Mouse (Mus musculus) left cerebral cortex, adult 11 months (tissue): ENCODE results near the gene Efna3.

ENCODE experiments used
- DNase-seq: peaks from one replicate; pipeline ENCODE4 v3.0.0; 2022; ENCODE audit warnings: low spot score

Gene Efna3

DNA sequence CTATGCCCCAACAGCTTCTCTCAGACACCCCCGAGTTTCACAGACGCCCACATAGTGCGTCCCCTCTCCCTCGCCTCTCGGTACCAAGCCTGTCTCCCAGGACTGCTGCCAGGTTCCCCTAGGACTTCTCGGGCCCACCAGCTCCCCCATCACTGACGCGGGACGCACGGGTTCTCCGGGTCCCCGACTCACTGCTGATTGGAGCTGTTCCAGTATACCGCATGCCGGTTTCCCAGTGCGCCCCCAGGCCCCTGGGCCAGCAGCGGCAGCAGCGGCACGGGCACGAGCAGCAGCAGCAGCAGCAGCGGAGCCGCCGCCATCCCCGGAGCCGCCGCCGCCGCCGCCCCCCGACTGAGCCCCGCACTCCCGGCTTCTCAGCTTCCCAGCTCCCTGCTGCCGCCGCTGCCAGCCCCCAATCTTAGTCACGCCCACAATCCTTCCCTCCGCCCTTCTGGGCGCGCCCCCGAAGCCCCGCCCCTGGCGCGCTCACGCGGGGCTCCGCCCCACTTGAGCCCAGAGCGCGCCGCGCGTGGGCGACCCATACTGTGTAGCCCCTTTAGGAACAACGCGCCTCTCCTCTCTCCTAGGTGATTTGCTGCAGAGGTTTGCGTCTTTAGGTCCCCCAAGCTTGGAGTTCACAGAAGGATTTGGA is at the start of gene Efna3:
Gene Efna3, minus strand, starts transcription at position 452 of the 652 bp plus-strand sequence.
- DNase-seq = peak; percentile 88

DNA sequence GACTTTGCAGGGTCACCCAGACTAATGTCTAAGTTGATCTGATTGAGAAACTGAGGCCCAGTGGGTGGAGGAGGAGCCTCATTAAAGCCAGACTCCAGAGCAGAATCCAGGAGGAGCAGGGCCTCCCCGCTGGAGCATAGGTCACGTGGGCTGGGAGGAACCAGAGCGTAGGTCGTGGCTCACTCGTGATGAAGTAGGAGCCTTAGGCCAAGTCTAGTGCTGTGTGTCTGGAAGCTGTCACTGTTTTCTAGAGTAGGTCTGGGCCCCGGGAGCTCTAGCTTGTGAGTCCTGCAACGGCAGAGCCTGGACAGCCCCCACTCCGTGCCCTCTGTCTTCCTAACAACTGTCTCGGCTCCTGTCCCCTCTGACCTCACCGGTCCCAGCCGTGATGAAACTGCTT is 44.6 kb upstream of the Efna3 start:
- no peak for DNase-seq

GRCm38 (mm10) chr3:89365486-89366414 is 43.0 kb upstream of the Efna3 start:
- DNase-seq = no peak

DNA sequence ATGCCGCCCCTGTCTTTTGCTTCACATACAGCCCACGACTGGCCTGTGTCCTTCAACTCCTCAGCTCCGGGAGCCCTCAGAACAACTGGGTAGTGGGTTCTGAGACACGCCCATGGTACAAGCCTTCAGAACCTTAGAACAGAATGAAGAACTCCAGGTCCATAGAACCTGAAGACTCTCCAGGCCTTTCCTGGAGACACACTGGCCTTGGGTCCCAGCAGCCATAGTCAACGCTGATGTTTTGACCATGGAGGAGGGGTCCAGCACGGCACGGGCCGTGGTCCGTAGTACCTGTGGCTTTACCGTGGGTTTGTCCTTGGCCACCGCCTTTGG is 42.4 kb upstream of the Efna3 start, which contains the start of gene Dcst1:
Gene Dcst1, minus strand, starts transcription at position 101 of the 333 bp plus-strand sequence.
- no peak for DNase-seq

- no peak for DNase-seq
Measured at GRCm38 (mm10) chr3:89364631-89365030, 41.9 kb upstream of the Efna3 start.

- DNase-seq = no peak
Measured at GRCm38 (mm10) chr3:89361675-89362074, 38.9 kb upstream of the Efna3 start, which contains the start of gene Dcst2. Gene Dcst2 (plus strand): TSS chr3:89361975.

DNA sequence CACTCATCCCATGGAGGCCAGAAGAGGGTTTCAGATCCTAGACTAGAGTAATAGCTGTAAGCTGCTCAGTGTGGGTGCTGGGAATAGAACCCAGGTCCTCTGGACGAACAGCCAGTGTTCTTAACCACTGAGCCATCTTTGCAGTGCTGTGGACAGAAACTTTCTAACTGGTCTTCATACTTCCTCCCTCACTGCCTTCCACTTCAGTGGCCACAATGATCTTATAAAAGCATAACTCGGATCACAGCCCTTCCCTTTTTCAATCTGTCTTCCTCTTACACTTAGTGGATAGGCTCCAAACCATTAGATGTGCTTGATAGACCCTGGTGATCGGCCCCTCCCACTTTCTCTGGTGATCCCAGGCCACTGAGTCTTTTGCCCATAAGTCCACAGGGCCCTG is 37.5 kb upstream of the Efna3 start:
- no peak for DNase-seq

- DNase-seq = no peak
Measured at GRCm38 (mm10) chr3:89359630-89360029, 36.9 kb upstream of the Efna3 start.

DNA sequence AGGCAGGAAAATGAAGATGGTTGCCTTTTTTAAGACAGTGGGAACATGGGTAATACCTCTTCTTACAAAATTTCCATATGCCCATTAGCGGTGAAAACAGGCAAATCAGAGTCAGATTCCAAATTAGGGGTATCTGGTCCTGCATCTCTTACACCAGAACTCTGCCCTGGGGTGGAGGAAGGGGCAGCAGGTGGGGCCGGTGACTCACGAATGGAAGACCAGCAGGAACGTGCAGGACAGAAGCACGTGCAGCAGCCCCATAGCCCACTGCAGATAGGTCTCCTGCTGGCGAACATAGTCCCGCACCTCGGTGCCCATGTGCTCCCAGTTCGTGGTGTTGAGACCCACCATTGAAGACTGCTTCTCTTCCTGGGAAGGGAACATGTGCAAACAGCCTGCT is 33.3 kb upstream of the Efna3 start:
- DNase-seq = no peak

- DNase-seq = no peak
Measured at GRCm38 (mm10) chr3:89355512-89355902, 32.7 kb upstream of the Efna3 start.

- peak; percentile 83 for DNase-seq
Measured at GRCm38 (mm10) chr3:89354816-89355511, 32.2 kb upstream of the Efna3 start.

DNA sequence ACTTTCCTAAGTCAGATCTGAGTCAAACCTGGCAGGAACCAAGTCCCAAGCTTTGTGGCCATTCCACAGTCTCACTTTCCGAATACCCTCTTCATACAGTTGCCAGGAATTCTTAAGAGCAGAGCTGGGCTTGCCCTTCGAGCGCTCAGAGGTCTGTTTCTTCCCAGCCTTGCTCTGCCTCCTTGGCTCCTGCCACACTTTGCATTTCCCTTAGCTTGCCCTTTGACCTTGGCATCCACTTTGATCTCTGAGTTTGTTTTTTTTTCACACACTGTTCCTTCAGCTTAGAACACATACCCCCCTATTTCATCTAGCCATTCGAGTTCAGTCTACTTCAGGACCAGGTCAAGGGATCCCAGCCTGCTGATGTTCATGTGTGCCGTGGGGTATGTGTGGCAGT is 28.5 kb upstream of the Efna3 start:
- no peak for DNase-seq

DNA sequence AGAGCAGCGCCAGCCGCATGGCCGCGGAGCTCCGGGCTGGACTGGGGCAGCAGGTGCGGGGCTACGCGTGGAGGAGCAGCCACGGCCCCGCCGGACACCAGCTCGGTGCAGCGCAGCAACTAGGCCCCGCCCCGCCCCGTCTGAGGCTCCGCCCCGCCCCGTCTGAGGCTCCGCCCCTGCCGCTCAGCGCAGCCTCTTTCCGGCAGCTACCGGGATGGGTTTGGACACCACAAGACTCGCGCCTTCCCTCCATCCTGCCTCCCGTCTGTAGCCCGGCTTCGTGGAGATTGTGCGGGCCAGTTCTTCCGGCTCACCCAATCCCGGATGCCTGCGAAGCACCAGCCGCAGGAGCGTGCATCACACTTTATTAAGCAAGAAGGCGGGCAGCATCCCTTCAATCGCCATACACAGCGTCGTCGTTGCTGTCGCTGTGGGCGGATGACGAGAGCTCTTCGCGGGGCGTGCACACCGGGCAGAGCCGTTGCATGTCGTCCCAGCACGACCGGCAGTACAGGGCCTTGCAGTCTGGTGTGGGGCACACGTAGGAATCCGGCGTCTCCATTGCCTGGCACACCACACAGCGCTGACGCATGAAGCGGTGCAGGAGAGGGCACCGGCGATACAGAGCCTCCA is 27.2 kb upstream of the Efna3 start, which contains the start of gene Adam15:
Gene Adam15, minus strand, starts transcription at position 128 of the 633 bp plus-strand sequence.
- peak; percentile 85 for DNase-seq

DNA sequence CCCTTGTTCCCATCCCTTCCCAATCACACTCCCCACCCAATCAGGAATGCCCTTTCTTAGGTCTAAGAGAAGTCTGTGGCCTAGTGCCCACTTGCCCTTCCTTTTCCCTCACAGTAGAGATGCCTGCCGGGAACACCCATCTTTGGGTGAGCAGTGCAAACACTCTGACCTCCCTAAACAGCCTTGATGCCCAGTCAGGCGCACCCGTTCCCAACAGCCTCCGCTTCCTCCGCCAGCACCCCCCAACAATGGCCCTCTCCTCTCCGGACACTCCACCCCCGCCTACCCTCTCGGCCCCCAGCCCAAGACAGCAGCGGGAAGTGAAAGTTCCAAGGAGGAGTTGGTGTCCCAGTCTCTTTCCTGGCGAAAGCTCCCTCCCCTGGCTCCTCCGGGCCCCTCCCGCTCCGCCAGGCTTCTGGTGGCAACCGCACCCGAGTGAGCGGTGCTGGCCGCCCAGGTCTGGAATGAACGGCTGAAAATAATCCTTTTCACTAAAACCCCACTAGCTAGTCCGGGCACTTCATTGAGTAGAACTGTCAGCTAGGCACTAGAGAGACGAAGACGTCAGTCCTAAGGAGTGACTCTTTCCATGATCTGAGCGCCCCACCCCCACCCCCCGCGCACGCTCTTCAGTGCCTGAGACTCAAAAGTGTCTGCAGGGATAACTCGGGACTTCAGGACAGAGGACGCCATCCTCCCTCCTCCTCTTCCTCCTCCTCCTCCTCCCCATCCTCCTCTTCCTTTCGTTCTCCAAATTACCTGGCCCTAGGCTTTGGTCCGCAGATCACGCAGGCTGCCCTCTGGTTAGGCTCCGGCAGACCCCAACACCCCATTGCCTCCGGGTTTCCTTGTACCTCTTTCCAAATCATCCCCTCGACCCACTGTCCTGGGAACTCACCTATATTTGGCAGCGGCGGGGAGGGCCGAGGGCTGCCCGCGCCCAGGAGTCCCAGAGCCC is 26.4 kb upstream of the Efna3 start:
- no peak for DNase-seq

DNA sequence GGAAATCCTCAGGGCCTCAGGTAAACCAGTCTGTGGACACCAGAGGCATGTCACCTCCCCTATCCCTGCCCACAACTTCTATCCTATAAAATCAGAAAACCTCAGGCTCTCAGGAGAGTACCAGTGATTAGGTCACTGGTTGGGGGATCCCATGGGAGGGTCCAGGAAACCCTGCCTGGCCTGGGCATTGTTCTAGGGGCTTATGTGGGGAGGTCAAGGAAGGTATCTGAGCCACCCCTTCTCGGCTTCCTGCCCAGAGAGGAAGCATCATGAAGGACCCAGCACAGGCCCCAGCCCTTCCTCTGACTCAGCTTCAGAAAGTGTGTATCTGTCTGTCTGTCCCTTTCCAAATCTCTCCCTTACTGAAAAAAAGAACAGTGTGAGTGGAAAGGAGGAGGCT is 25.2 kb upstream of the Efna3 start:
- DNase-seq = no peak

- no peak for DNase-seq
Measured at GRCm38 (mm10) chr3:89346815-89347540, 24.2 kb upstream of the Efna3 start.

- no peak for DNase-seq
Measured at GRCm38 (mm10) chr3:89343279-89343678, 20.5 kb upstream of the Efna3 start.

DNA sequence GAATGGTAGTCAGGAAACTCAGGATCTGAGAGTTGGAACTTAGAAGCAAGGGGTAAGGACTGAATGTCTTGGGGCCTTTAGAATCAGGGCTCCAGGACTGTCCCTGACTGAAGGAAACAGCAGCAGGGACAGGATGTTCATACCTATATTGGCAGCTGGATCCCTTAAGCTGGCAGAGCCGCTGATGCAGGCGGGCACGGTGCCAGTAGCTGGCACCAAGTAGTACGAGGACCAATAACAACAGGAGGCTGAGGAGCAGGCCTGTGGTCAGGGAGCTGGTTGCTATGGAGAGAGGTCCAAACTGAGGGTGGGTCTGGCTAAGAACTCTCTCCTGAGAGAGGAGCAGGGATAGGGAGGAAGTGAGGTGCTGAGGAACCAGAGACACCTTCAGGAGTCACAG is 19.0 kb upstream of the Efna3 start:
- no peak for DNase-seq

DNA sequence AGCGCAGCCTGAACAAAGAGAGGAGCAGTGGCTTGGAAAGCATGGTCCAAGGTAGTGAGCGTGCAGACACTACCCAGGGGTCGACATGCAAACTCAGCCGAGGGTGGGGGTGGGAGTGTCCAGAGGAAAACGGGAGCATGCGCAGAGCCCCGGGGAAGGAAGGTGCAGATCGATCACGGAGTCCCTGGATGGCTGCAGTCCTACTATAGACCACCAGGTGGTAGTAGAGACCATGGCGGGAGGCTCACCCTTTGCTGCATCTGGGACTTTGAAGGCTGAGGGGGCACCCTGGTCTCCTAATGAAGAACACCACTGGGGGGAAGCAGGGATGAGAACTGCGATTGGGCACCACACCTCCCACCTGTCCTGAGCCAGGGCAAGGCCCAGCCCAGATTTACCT is 17.7 kb upstream of the Efna3 start:
- no peak for DNase-seq

GRCm38 (mm10) chr3:89339416-89339815 is 16.7 kb upstream of the Efna3 start:
- DNase-seq = no peak
